In genomic region chrX:110815549-110815930, GRCm38 (mm10) we compare ENCODE assay signal across 9 mouse cellular contexts. TPM values are rescaled to one million over a fixed set of nuclear protein-coding genes. Genes with fewer than 3 reads are reported as not detected.
DNase-seq lines count a peak whose midpoint lies in the region; ATAC-seq and TF ChIP-seq lines count a peak whose summit lies in the region.
"Had no signal": no experiment of that assay in that cellular context is flagged by ENCODE, and none has a peak within 500 bp of the region (broad histone marks: within the 10 kb centered on the region; RNA-seq: fewer than 3 reads in every experiment).

No protein-coding gene starts in this region.

- H3K4me2 ChIP-seq in heart, embryonic 11.5 days: peak overlapping the region; percentile 73
- H3K4me2 ChIP-seq in forebrain, embryonic 11.5 days (ENCODE audit: low read depth, low read length, severe bottlenecking): peak overlapping the region; percentile 50
- peak overlapping the region; percentile 63 for H3K4me2 ChIP-seq in limb, embryonic 14.5 days (replicated peaks; ENCODE audit: low read depth, low read length, severe bottlenecking)

- H3K9me3 ChIP-seq in heart, embryonic 11.5 days (replicated peaks; ENCODE audit: control insufficient read depth, low read length): no peaks in the 10 kb centered on the region
- no peaks in the 10 kb centered on the region for H3K9me3 ChIP-seq in ES-Bruce4 (replicated peaks; ENCODE audit: control insufficient read depth, insufficient read depth, low read length, poor library complexity, severe bottlenecking)
- no peaks in the 10 kb centered on the region for H3K9me3 ChIP-seq in forebrain, embryonic 11.5 days (ENCODE audit: control insufficient read depth, low read length)
- no peaks in the 10 kb centered on the region for H3K9me3 ChIP-seq in limb, embryonic 14.5 days (ENCODE audit: control insufficient read depth, low read length)

- TF ChIP-seq POLR2A in ES-Bruce4 (IDR thresholded peaks at IDR 0.05; ENCODE audit: insufficient read depth, low read length): no peak
- no peak for TF ChIP-seq POLR2A in limb, embryonic 14.5 days (IDR thresholded peaks at IDR 0.05; ENCODE audit: borderline replicate concordance, extremely low read depth, insufficient read depth, insufficient read length)

- no peak overlapping the region for H3K9ac ChIP-seq in heart, embryonic 11.5 days (ENCODE audit: low read depth, low read length)
- no peak overlapping the region for H3K9ac ChIP-seq in ES-Bruce4 (ENCODE audit: low read depth, poor library complexity, severe bottlenecking)
- peak overlapping the region; percentile 64 for H3K9ac ChIP-seq in forebrain, embryonic 11.5 days (ENCODE audit: low read length)
- H3K9ac ChIP-seq in limb, embryonic 14.5 days (ENCODE audit: low read depth, low read length, severe bottlenecking): no peak overlapping the region

- H3K27me3 ChIP-seq in heart, embryonic 11.5 days (ENCODE audit: control insufficient read depth, insufficient read depth, low read length): peaks cover 14% of the 10 kb centered on the region
- no peaks in the 10 kb centered on the region for H3K27me3 ChIP-seq in ES-Bruce4 (ENCODE audit: control insufficient read depth, insufficient read depth, low read length, poor library complexity, severe bottlenecking)
- H3K27me3 ChIP-seq in forebrain, embryonic 11.5 days (ENCODE audit: control insufficient read depth, insufficient read depth, low read length): no peaks in the 10 kb centered on the region
- H3K27me3 ChIP-seq in limb, embryonic 14.5 days (ENCODE audit: control insufficient read depth, insufficient read depth, low read length): peaks cover 10% of the 10 kb centered on the region

- no peak for DNase-seq in heart, adult 9 months (ENCODE audit: low spot score in 2 of 2)
- DNase-seq in forebrain, embryonic 11.5 days (ENCODE audit: low spot score): no peak
- DNase-seq in limb, embryonic 14.5 days (ENCODE audit: low spot score): no peak
- no peak for DNase-seq in spleen, postnatal 10 days (ENCODE audit: low spot score in 2 of 2)
- no peak for DNase-seq in urinary bladder, postnatal 10 days (ENCODE audit: low spot score)
- no peak for DNase-seq in cerebellum, postnatal 4 days (ENCODE audit: low spot score in 2 of 2)

- ATAC-seq in heart, embryonic 11.5 days (replicated peaks; ENCODE audit: insufficient number of reproducible peaks, low FRiP score, low TSS enrichment): no peak
- ATAC-seq in forebrain, embryonic 11.5 days (replicated peaks; ENCODE audit: low FRiP score): no peak
- no peak for ATAC-seq in limb, embryonic 14.5 days (ENCODE audit: low FRiP score, low read depth)

- no peak overlapping the region for H3K27ac ChIP-seq in heart, embryonic 11.5 days (ENCODE audit: low read depth, low read length)
- no peak overlapping the region for H3K27ac ChIP-seq in ES-Bruce4 (ENCODE audit: insufficient read depth, low read length)
- H3K27ac ChIP-seq in forebrain, embryonic 11.5 days (ENCODE audit: low read depth, low read length): 0 out of 2 replicates have a peak overlapping the region, but pooled peaks have one; percentile 70
- H3K27ac ChIP-seq in limb, embryonic 14.5 days (replicated peaks; ENCODE audit: low read depth, low read length): no peak overlapping the region

- peak overlapping the region; percentile 47 for H3K4me3 ChIP-seq in heart, embryonic 11.5 days (ENCODE audit: low read depth, low read length)
- H3K4me3 ChIP-seq in ES-Bruce4 (ENCODE audit: low read depth, low read length): peak overlapping the region; percentile 71
- peak overlapping the region; percentile 49 for H3K4me3 ChIP-seq in forebrain, embryonic 11.5 days (ENCODE audit: low read depth, low read length)
- peak overlapping the region; percentile 40 for H3K4me3 ChIP-seq in limb, embryonic 14.5 days (replicated peaks; ENCODE audit: low read length)

- no peaks in the 10 kb centered on the region for H3K4me1 ChIP-seq in heart, embryonic 11.5 days (ENCODE audit: control insufficient read depth, insufficient read depth, low read length)
- no peaks in the 10 kb centered on the region for H3K4me1 ChIP-seq in ES-Bruce4 (ENCODE audit: control insufficient read depth, insufficient read depth, low read length)
- peaks cover 2% of the 10 kb centered on the region; the same call in 1 of the 2 replicates for H3K4me1 ChIP-seq in forebrain, embryonic 11.5 days (replicated peaks; ENCODE audit: control insufficient read depth, insufficient read depth, low read length)
- no peaks in the 10 kb centered on the region for H3K4me1 ChIP-seq in limb, embryonic 14.5 days (ENCODE audit: control insufficient read depth, insufficient read depth, low read length)

- WGBS in heart, embryonic 11.5 days (ENCODE audit: insufficient replicate concordance): 19% methylated on average over 18 of the region's 18 CpGs
- 57% methylated on average over 18 of the region's 18 CpGs for WGBS in forebrain, embryonic 11.5 days
- WGBS in limb, embryonic 14.5 days: 36% methylated on average over 18 of the region's 18 CpGs

- no peak for TF ChIP-seq CTCF in ES-Bruce4 (IDR thresholded peaks at IDR 0.05; ENCODE audit: low read depth, low read length)

- no peak for TF ChIP-seq EP300 in ES-Bruce4 (IDR thresholded peaks at IDR 0.05; ENCODE audit: insufficient read depth, low read depth, low read length)

- H3K36me3 ChIP-seq in heart, embryonic 11.5 days (ENCODE audit: control insufficient read depth, insufficient read depth, low read length): no peaks in the 10 kb centered on the region
- no peaks in the 10 kb centered on the region for H3K36me3 ChIP-seq in ES-Bruce4 (ENCODE audit: control insufficient read depth, insufficient read depth, low read length, poor library complexity, severe bottlenecking)
- no peaks in the 10 kb centered on the region for H3K36me3 ChIP-seq in forebrain, embryonic 11.5 days (ENCODE audit: control insufficient read depth, insufficient read depth, low read length)
- H3K36me3 ChIP-seq in limb, embryonic 14.5 days (ENCODE audit: control insufficient read depth, insufficient read depth, low read length): no peaks in the 10 kb centered on the region

RNA-seq across cellular contexts. Expression of gene Pou3f4, which starts 1.5 kb away (rescaled TPM):
- polyA plus RNA-seq in heart, embryonic 11.5 days (2014; fragmentation: Nextera tagmentation; extraction: Ambion mirVana): 0.07 and 0.17 TPM in 2 replicates
- 0.21 and 0.23 TPM in 2 replicates for polyA plus RNA-seq in ES-Bruce4 (2011; ENCODE audit: insufficient read depth, insufficient read length, low read depth, missing spikeins)
- polyA plus RNA-seq in forebrain, embryonic 11.5 days (2014; fragmentation: Nextera tagmentation; extraction: Ambion mirVana): 8.3 and 10.1 TPM in 2 replicates
- 0.65 and 0.73 TPM in 2 replicates for polyA plus RNA-seq in limb, embryonic 14.5 days (2012; rRNA removed)
- 0.19 and 0.30 TPM in 2 replicates for polyA plus RNA-seq in limb, embryonic 14.5 days (2014; fragmentation: Nextera tagmentation; extraction: Ambion mirVana)
- polyA plus RNA-seq: thymus, postnatal 0 days had no signal
